Mouse (Mus musculus): Measurements from ENCODE around the gene Kpna4.

GRCm38 (mm10) chr3:69044167-69044591, 82.7 kb downstream of the Kpna4 start:
- TF ChIP-seq CTCF (IDR thresholded peaks at IDR 0.05; ENCODE audit: extremely low read depth, insufficient read length, insufficient replicate concordance, low read depth, low read length) (no peak), POLR2A (IDR thresholded peaks at IDR 0.05; ENCODE audit: low read depth, low read length) (no peak)
